Mouse (Mus musculus) heart, postnatal 4 days (tissue): ENCODE results near the gene Gsg1l. TPM values are rescaled to one million over a fixed set of nuclear protein-coding genes. Genes with fewer than 3 reads are reported as not detected.

Experiments used
- DNase-seq: peaks from one replicate; pipeline ENCODE4 v3.0.0; 2021
- total RNA-seq, 2 experiments: library from RNA; stranded (reverse); gene quantifications; 2 replicates each; pipeline ENCODE4 v1.2.3; 2021

Gene Gsg1l
- total RNA-seq, 2 experiments from 2014 or later, result 17.6 to 18.8 TPM

GRCm38 (mm10) chr7:126031598-126032364 lies 50.4 kb downstream of the Gsg1l start:
- peak; percentile 39 for DNase-seq

- no peak for DNase-seq
These were observed 54.8 kb downstream of the Gsg1l start for GRCm38 (mm10) chr7:126027410-126027809.

- DNase-seq, result no peak
These were observed 55.6 kb downstream of the Gsg1l start for GRCm38 (mm10) chr7:126026600-126026999.

- no peak for DNase-seq
These were observed 62.2 kb downstream of the Gsg1l start for GRCm38 (mm10) chr7:126019966-126020365.

- no peak for DNase-seq
These were observed 62.9 kb downstream of the Gsg1l start for GRCm38 (mm10) chr7:126019321-126019720.

GRCm38 (mm10) chr7:126017455-126017854 lies 64.8 kb downstream of the Gsg1l start:
- DNase-seq, result no peak

GRCm38 (mm10) chr7:126012325-126013021 lies 69.7 kb downstream of the Gsg1l start:
- DNase-seq, result no peak

GRCm38 (mm10) chr7:126008789-126009148 lies 73.4 kb downstream of the Gsg1l start:
- no peak for DNase-seq

- no peak for DNase-seq
These were observed 73.9 kb downstream of the Gsg1l start for GRCm38 (mm10) chr7:126008139-126008788.

- no peak for DNase-seq
These were observed 74.9 kb downstream of the Gsg1l start for GRCm38 (mm10) chr7:126007132-126007910.

GRCm38 (mm10) chr7:126005274-126005673 lies 76.9 kb downstream of the Gsg1l start:
- DNase-seq, result no peak

GRCm38 (mm10) chr7:126001683-126002082 lies 80.5 kb downstream of the Gsg1l start:
- DNase-seq, result no peak

- DNase-seq, result no peak
These were observed 82.3 kb downstream of the Gsg1l start for GRCm38 (mm10) chr7:125999921-126000320.

- DNase-seq, result peak; percentile 75
These were observed 86.1 kb downstream of the Gsg1l start for GRCm38 (mm10) chr7:125996151-125996550.

- no peak for DNase-seq
These were observed 89.8 kb downstream of the Gsg1l start for GRCm38 (mm10) chr7:125992356-125992891.

GRCm38 (mm10) chr7:125991846-125992245 lies 90.4 kb downstream of the Gsg1l start:
- no peak for DNase-seq

GRCm38 (mm10) chr7:125989969-125990368 lies 92.2 kb downstream of the Gsg1l start:
- DNase-seq, result no peak

GRCm38 (mm10) chr7:125989489-125989888 lies 92.7 kb downstream of the Gsg1l start:
- DNase-seq, result no peak

GRCm38 (mm10) chr7:125988326-125988725 lies 93.9 kb downstream of the Gsg1l start:
- DNase-seq, result no peak

- DNase-seq, result no peak
These were observed 95.1 kb downstream of the Gsg1l start for GRCm38 (mm10) chr7:125987117-125987516.

- DNase-seq, result no peak
These were observed 96.6 kb downstream of the Gsg1l start for GRCm38 (mm10) chr7:125985565-125985964.
